Mouse (Mus musculus) ES-E14 (cell line): ENCODE measurements around the gene Mrm3. TPM values are rescaled to one million over a fixed set of nuclear protein-coding genes. Genes with fewer than 3 reads are reported as not detected.

Experiments
- DNase-seq: peaks from one replicate; pipeline ENCODE4 v3.0.0-alpha.2; 2013; ENCODE audit warnings: low read depth, low spot score
- H3K27ac ChIP-seq: 2 replicates; pipeline ENCODE4 v1.5.1; 2012; ENCODE audit warnings: low read depth, mild to moderate bottlenecking, low read length, moderate library complexity, mixed read lengths; ENCODE audit not compliant: poor library complexity, insufficient read depth, severe bottlenecking
- H3K36me3 ChIP-seq: 2 replicates; pipeline ENCODE4 v1.6.1; 2012; ENCODE audit warnings: mild to moderate bottlenecking, low read length, moderate library complexity, mixed read lengths; ENCODE audit not compliant: control insufficient read depth, poor library complexity, insufficient read depth, severe bottlenecking
- H3K4me1 ChIP-seq, 2 experiments: fragments of 150-350 bp in 1 of 2; sonication (generic) in 1 of 2; 2 replicates each; pipeline ENCODE4 v1.6.1; 2012; ENCODE audit warnings: low read length in 2 of 2, mild to moderate bottlenecking in 1 of 2, mixed read lengths in 1 of 2; ENCODE audit not compliant: control insufficient read depth in 2 of 2, insufficient read depth in 2 of 2, poor library complexity in 1 of 2
- H3K4me3 ChIP-seq, 2 experiments: fragments of 150-350 bp in 1 of 2; sonication (generic) in 1 of 2; 2 replicates each; pipeline ENCODE4 v1.5.1; 2012; ENCODE audit warnings: low read length in 2 of 2, low read depth in 1 of 2, mild to moderate bottlenecking in 1 of 2, mixed read lengths in 1 of 2; ENCODE audit not compliant: insufficient read depth in 1 of 2, poor library complexity in 1 of 2, severe bottlenecking in 1 of 2
- H3K9ac ChIP-seq: 2 replicates; pipeline ENCODE4 v1.6.1; 2012; ENCODE audit warnings: low read depth, mild to moderate bottlenecking, low read length, mixed read lengths; ENCODE audit not compliant: poor library complexity, insufficient read depth, severe bottlenecking
- H3K9me3 ChIP-seq: fragments of 150-350 bp; sonication (generic); 2 replicates; pipeline ENCODE4 v1.6.1; 2012; ENCODE audit warnings: low read depth, mild to moderate bottlenecking, low read length; ENCODE audit not compliant: control insufficient read depth, insufficient read depth
- CHD2 ChIP-seq: IDR thresholded peaks from 2 replicates; pipeline ENCODE4 v1.6.1; 2014; ENCODE audit warnings: mild to moderate bottlenecking, low read depth, low read length, inconsistent platforms
- HCFC1 ChIP-seq: IDR thresholded peaks from 2 replicates; pipeline ENCODE4 v1.6.1; 2012; ENCODE audit warnings: low read length, inconsistent platforms, borderline replicate concordance; ENCODE audit not compliant: insufficient read depth
- MAFK ChIP-seq: IDR thresholded peaks from 2 replicates; pipeline ENCODE4 v1.6.1; 2014; ENCODE audit warnings: mild to moderate bottlenecking, low read depth, low read length, inconsistent platforms; ENCODE audit not compliant: insufficient read depth
- ZC3H11A ChIP-seq: IDR thresholded peaks from 2 replicates; pipeline ENCODE4 v1.6.1; 2012; ENCODE audit warnings: low read depth, mild to moderate bottlenecking, inconsistent platforms, low read length, borderline replicate concordance
- ZNF384 ChIP-seq: IDR thresholded peaks from 2 replicates; pipeline ENCODE4 v1.6.1; 2012; ENCODE audit warnings: low read depth, low read length, inconsistent platforms
- in situ Hi-C, 2 experiments: fragments of 600-800 bp; cut with MboI; formaldehyde crosslinking; loops; one replicate each; pipeline ENCODE4 v1.15.1; 2025; ENCODE audit warnings: low sequenced_read_pairs in 2 of 2, inconsistent platforms in 1 of 2; ENCODE audit not compliant: unreplicated experiment in 2 of 2
- total RNA-seq: library from RNA; depleted of rRNA; stranded (reverse); fragments of 300-350 nt; gene quantifications from 2 replicates; pipeline ENCODE4 v1.2.3, GENCODE M21; 2012

Gene Mrm3
- total RNA-seq, 1 experiment, result 20.2 TPM

DNA sequence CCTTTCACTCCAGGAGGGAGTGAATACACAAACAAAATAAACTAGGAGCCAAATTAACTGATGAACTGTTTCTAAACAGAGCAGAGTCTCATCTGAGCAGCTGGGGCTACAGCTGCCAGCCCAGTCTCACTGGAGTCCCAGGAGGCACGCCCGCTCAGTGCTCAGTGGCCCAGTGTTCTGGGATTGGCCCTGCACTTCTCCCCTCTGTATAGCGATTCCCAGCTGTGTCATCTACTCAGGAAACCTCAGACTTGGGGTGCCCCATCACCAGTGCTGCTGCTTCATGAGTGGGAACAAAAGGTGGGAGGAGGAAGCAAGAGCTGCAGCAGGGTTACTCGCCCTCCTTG lies 10.4 kb downstream of the Mrm3 start:
- no peak for TF ChIP-seq CHD2
- no peak for TF ChIP-seq MAFK
- no peak for TF ChIP-seq ZNF384
- TF ChIP-seq ZC3H11A, result no peak
- TF ChIP-seq HCFC1, result no peak
- in situ Hi-C loops, result loop anchor here in 1 of 2 experiments (5.0 kb wide), 1 partner anchor 143 kb away; the partner anchor contains the start of gene Nxn

DNA sequence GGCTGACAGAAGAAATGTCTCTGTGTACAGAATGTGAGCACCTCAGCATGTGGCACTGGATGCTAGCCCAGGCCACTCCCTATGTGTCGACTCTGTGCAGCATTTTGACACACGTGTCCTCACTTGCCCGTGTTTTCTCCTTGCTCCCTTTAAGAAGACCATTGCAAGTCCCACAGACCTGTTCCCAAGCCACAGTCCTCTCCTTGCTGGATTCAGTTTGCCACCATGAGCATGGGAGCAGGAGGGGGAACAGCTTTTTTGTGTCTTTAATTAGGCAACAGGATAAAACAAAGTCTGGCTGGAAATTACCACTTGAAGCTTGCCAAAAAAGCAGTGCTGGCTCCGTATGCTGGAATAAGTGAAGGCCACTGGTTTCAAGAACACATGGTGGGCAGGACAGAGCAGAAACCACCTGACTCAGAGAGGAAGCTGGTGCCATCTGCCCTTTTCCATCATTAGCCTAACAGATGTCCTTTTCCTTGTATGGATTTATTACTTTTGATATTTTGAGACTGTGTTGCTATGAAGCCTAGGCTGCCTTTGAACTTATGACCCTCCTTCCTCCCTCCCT lies 12.0 kb downstream of the Mrm3 start:
- Histone ChIP-seq H3K4me1 (peaks cover 0 to 2% of the 10 kb centered on the region in 2 experiments; a peak in 1 of 4 replicates), H3K9ac (no peak overlapping the region), H3K27ac (no peak overlapping the region), H3K9me3 (no peaks in the 10 kb centered on the region), H3K4me3 (no peak overlapping the region), H3K36me3 (peaks cover 6% of the 10 kb centered on the region)
- in situ Hi-C loops, result loop anchor here in 1 of 2 experiments (5.0 kb wide), 1 partner anchor 152 kb away; the partner anchor contains the start of gene Timm22
- TF ChIP-seq ZNF384 (no peak), MAFK (no peak), ZC3H11A (no peak), HCFC1 (no peak), CHD2 (no peak)
- DNase-seq, result no peak

More for the DNA sequence above, 10.4 kb downstream of the Mrm3 start:
- Histone ChIP-seq H3K9ac (no peak overlapping the region), H3K4me3 (no peak overlapping the region), H3K4me1 (no peaks in the 10 kb centered on the region), H3K9me3 (no peaks in the 10 kb centered on the region), H3K27ac (no peak overlapping the region), H3K36me3 (peaks cover 15% of the 10 kb centered on the region)
- DNase-seq, result no peak

DNA sequence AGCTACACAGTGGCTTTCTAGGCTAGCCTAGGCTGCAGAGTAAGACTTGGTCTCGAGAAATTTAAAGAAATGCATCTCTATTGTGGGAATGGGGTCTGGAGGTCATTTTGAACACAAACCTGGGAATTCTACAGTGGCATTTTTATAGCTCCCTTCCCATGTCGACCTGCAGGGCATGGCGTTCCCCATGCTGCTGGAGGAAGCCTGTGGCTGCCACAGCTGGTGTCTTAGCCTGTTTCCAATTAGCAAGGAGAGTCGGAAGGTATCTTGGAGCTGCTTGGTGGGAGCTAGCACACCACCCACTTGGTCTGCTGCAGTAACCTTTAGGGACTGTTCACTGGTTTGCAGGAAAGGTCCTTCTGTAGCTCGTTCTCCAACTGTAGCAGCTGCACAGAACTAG lies 12.6 kb downstream of the Mrm3 start:
- TF ChIP-seq ZNF384 (no peak), CHD2 (no peak)
- peaks cover 10% of the 10 kb centered on the region for H3K36me3 ChIP-seq
- no peak overlapping the region for H3K9ac ChIP-seq
- no peaks in the 10 kb centered on the region for H3K9me3 ChIP-seq
- H3K27ac ChIP-seq, result no peak overlapping the region
- no peak overlapping the region for H3K4me3 ChIP-seq
- H3K4me1 ChIP-seq, result peaks cover 0 to 2% of the 10 kb centered on the region in 2 experiments; a peak in 1 of 4 replicates
- no peak for DNase-seq
- in situ Hi-C loops, result loop anchor here in 1 of 2 experiments (5.0 kb wide), 1 partner anchor 151 kb away; the partner anchor contains the start of gene Timm22

DNA sequence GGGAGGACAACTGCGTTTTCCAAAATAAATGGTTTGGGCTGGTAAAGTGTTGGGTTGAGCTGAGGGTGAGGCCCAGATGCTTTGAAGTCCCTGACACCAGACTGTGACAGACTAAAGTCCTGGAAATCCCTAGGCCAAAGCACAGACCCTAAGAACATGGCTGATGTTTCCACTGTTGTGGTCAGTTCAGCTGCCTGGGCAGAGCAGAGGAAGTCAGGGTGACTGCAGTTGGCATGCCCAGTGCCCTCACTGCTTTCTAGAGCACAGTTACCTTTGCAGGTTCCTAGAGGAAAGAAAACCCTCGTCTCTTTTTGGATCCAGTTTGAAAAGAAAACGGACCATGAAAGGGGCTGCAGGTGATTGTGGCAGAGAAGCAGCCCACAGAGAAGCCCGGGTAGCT lies 13.9 kb downstream of the Mrm3 start:
- Histone ChIP-seq H3K4me3 (no peak overlapping the region), H3K36me3 (peaks cover 10% of the 10 kb centered on the region), H3K9ac (no peak overlapping the region), H3K27ac (no peak overlapping the region), H3K4me1 (peaks cover 0 to 2% of the 10 kb centered on the region in 2 experiments; a peak in 1 of 4 replicates), H3K9me3 (no peaks in the 10 kb centered on the region)
- DNase-seq, result no peak
- TF ChIP-seq HCFC1, result no peak
- no peak for TF ChIP-seq ZNF384
- TF ChIP-seq ZC3H11A, result no peak
- TF ChIP-seq MAFK, result no peak
- no peak for TF ChIP-seq CHD2
- in situ Hi-C loops, result loop anchor here in 1 of 2 experiments (5.0 kb wide), 1 partner anchor 150 kb away; the partner anchor contains the start of gene Timm22

DNA sequence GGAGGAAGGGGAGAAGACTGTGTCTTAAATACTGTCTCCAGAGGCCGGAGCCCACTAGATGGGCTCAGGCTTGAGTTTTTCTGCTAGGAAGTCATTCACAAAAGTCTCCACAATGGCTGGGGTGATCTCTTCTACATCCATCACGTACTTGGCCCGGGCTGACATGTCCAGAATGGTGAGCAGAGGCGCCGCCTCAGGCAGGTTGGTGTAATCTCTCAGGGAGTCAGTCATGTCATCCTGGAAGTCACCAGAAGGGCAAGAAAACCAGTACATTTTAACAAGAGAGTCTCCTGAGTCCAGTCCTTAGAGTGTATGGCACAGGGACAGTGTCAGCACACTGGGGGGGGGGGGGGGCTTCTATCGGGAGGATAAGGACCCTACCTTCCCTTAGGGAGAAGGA lies 15.0 kb downstream of the Mrm3 start:
- H3K36me3 ChIP-seq, result peaks cover 10% of the 10 kb centered on the region
- no peaks in the 10 kb centered on the region for H3K9me3 ChIP-seq
- no peak overlapping the region for H3K9ac ChIP-seq
- in situ Hi-C loops, result loop anchor here in 1 of 2 experiments (5.0 kb wide), 1 partner anchor 149 kb away; the partner anchor contains the start of gene Timm22
- TF ChIP-seq CHD2, result no peak
- no peak for TF ChIP-seq MAFK
- no peak for TF ChIP-seq ZC3H11A
- TF ChIP-seq HCFC1, result no peak
- no peak for TF ChIP-seq ZNF384
- no peak for DNase-seq
- H3K4me3 ChIP-seq, result no peak overlapping the region
- H3K27ac ChIP-seq, result no peak overlapping the region
- H3K4me1 ChIP-seq, result peaks cover 0 to 10% of the 10 kb centered on the region in 2 experiments; a peak in 3 of 4 replicates
